Mouse (Mus musculus) CH12.LX (cell line): ENCODE results near the gene Gm20388. TPM values are rescaled to one million over a fixed set of nuclear protein-coding genes. Genes with fewer than 3 reads are reported as not detected.

ENCODE experiments used
- DNase-seq: peaks from one replicate; pipeline ENCODE4 v3.0.0-alpha.2; 2013; ENCODE audit errors: extremely low read depth
- H3K27ac ChIP-seq: 2 replicates; pipeline ENCODE4 v1.5.1; 2012; ENCODE audit warnings: low read depth, mild to moderate bottlenecking, control low read depth, moderate library complexity; ENCODE audit not compliant: insufficient read depth
- H3K27me3 ChIP-seq: replicated peaks from 2 replicates; pipeline ENCODE3; 2012; ENCODE audit warnings: inconsistent platforms
- H3K36me3 ChIP-seq, 2 experiments: replicated peaks in 1 of 2; 2 replicates each; pipeline versions ENCODE3 to v1.6.1; 2012; ENCODE audit warnings: inconsistent platforms in 1 of 2, low read length in 1 of 2, mild to moderate bottlenecking in 1 of 2, mixed read lengths in 1 of 2, moderate library complexity in 1 of 2; ENCODE audit not compliant: control insufficient read depth in 1 of 2, insufficient read depth in 1 of 2
- H3K4me1 ChIP-seq, 2 experiments: 2 replicates each; pipeline ENCODE4 v1.6.1; 2012; ENCODE audit warnings: inconsistent platforms in 1 of 2, moderate library complexity in 1 of 2; ENCODE audit not compliant: insufficient read depth in 2 of 2, control insufficient read depth in 1 of 2
- H3K4me2 ChIP-seq: 2 replicates; pipeline ENCODE4 v1.6.1; 2012; ENCODE audit warnings: low read depth, mild to moderate bottlenecking, control low read depth; ENCODE audit not compliant: poor library complexity, insufficient read depth, severe bottlenecking
- H3K4me3 ChIP-seq, 3 experiments: fragments of 150-350 bp in 1 of 3; sonication (generic) in 1 of 3; replicated peaks in 1 of 3; 2 replicates each; pipeline versions ENCODE3 to v1.5.1; 2011 to 2012; ENCODE audit warnings: low read depth in 2 of 3, low read length in 2 of 3, mild to moderate bottlenecking in 2 of 3, moderate library complexity in 2 of 3, control low read depth in 1 of 3, improper control_type of control experiment in 1 of 3, inconsistent platforms in 1 of 3, mixed read lengths in 1 of 3; ENCODE audit not compliant: poor library complexity in 1 of 3
- H3K79me2 ChIP-seq: replicated peaks from 2 replicates; pipeline ENCODE4 v1.6.1; 2012; ENCODE audit warnings: mild to moderate bottlenecking, moderate library complexity; ENCODE audit not compliant: control insufficient read depth, poor library complexity, insufficient read depth, severe bottlenecking; ENCODE audit errors: extremely low read depth
- H3K9ac ChIP-seq: 2 replicates; pipeline ENCODE4 v1.6.1; 2012; ENCODE audit warnings: low read depth, mild to moderate bottlenecking, control low read depth, moderate library complexity; ENCODE audit not compliant: insufficient read depth
- H3K9me3 ChIP-seq: replicated peaks from 2 replicates; pipeline ENCODE3; 2012; ENCODE audit warnings: low read length, inconsistent platforms, mixed read lengths
- CHD2 ChIP-seq: IDR thresholded peaks from 2 replicates; pipeline ENCODE4 v1.6.1; 2011; ENCODE audit warnings: low read length, improper control_type of control experiment
- EP300 ChIP-seq: IDR thresholded peaks from 2 replicates; pipeline ENCODE4 v1.6.1; 2011; ENCODE audit warnings: low read length, improper control_type of control experiment
- ETS1 ChIP-seq: conservative IDR thresholded peaks from 2 replicates; pipeline ENCODE4 v1.6.1; 2012; ENCODE audit warnings: low read depth, mild to moderate bottlenecking, inconsistent platforms, low read length, improper control_type of control experiment, moderate library complexity
- HCFC1 ChIP-seq: IDR thresholded peaks from 2 replicates; pipeline ENCODE4 v1.6.1; 2012; ENCODE audit warnings: low read depth, mild to moderate bottlenecking, inconsistent platforms, low read length, improper control_type of control experiment
- JUN ChIP-seq: IDR thresholded peaks from 2 replicates; pipeline ENCODE4 v1.6.1; 2011; ENCODE audit warnings: low read depth, mild to moderate bottlenecking, low read length, improper control_type of control experiment, moderate library complexity; ENCODE audit not compliant: insufficient read depth
- MAFK ChIP-seq: IDR thresholded peaks from 2 replicates; pipeline ENCODE4 v1.6.1; 2011; ENCODE audit warnings: low read length, improper control_type of control experiment; ENCODE audit not compliant: insufficient replicate concordance
- MAX ChIP-seq: IDR thresholded peaks from 2 replicates; pipeline ENCODE4 v1.6.1; 2011; ENCODE audit warnings: low read length, improper control_type of control experiment
- MAZ ChIP-seq: IDR thresholded peaks from 2 replicates; pipeline ENCODE4 v1.6.1; 2012; ENCODE audit warnings: low read depth, mild to moderate bottlenecking, inconsistent platforms, low read length, improper control_type of control experiment, moderate library complexity
- MEF2A ChIP-seq: IDR thresholded peaks from 2 replicates; pipeline ENCODE4 v1.6.1; 2014; ENCODE audit warnings: low read depth, mild to moderate bottlenecking, inconsistent platforms, low read length, improper control_type of control experiment, borderline replicate concordance
- MYC ChIP-seq: IDR thresholded peaks from 2 replicates; pipeline ENCODE4 v1.6.1; 2011; ENCODE audit warnings: low read depth, mild to moderate bottlenecking, improper control_type of control experiment, low read length
- NELFE ChIP-seq: IDR thresholded peaks from 2 replicates; pipeline ENCODE4 v1.6.1; 2011; ENCODE audit warnings: low read depth, low read length, improper control_type of control experiment
- PAX5 ChIP-seq: IDR thresholded peaks from 2 replicates; pipeline ENCODE4 v1.6.1; 2012; ENCODE audit warnings: low read length, inconsistent platforms, mixed read lengths
- POLR2AphosphoS2 ChIP-seq: IDR thresholded peaks from 2 replicates; pipeline ENCODE4 v1.6.1; 2011; ENCODE audit warnings: low read depth, low read length, improper control_type of control experiment
- RAD21 ChIP-seq: IDR thresholded peaks from 2 replicates; pipeline ENCODE4 v1.6.1; 2011; ENCODE audit warnings: low read depth, mild to moderate bottlenecking, low read length, improper control_type of control experiment, moderate library complexity
- SIN3A ChIP-seq: IDR thresholded peaks from 2 replicates; pipeline ENCODE4 v1.6.1; 2012; ENCODE audit warnings: low read length, improper control_type of control experiment, inconsistent platforms
- SMC3 ChIP-seq: IDR thresholded peaks from 2 replicates; pipeline ENCODE4 v1.6.1; 2011; ENCODE audit warnings: low read depth, low read length, improper control_type of control experiment
- TBP ChIP-seq: conservative IDR thresholded peaks from 2 replicates; pipeline ENCODE4 v1.6.1; 2011; ENCODE audit warnings: low read depth, low read length, improper control_type of control experiment
- UBTF ChIP-seq: IDR thresholded peaks from 2 replicates; pipeline ENCODE4 v1.6.1; 2012; ENCODE audit warnings: low read depth, mild to moderate bottlenecking, inconsistent platforms, low read length, improper control_type of control experiment, moderate library complexity
- USF2 ChIP-seq: conservative IDR thresholded peaks from 2 replicates; pipeline ENCODE4 v1.6.1; 2011; ENCODE audit warnings: low read depth, low read length, improper control_type of control experiment
- ZC3H11A ChIP-seq: IDR thresholded peaks from 2 replicates; pipeline ENCODE4 v1.6.1; 2012; ENCODE audit warnings: low read depth, mild to moderate bottlenecking, inconsistent platforms, low read length, improper control_type of control experiment
- ZKSCAN1 ChIP-seq: IDR thresholded peaks from 2 replicates; pipeline ENCODE4 v1.6.1; 2012; ENCODE audit warnings: low read depth, inconsistent platforms, low read length, improper control_type of control experiment, borderline replicate concordance
- ZMIZ1 ChIP-seq: IDR thresholded peaks from 2 replicates; pipeline ENCODE4 v1.6.1; 2012; ENCODE audit warnings: low read depth, mild to moderate bottlenecking, inconsistent platforms, low read length, improper control_type of control experiment
- ZNF384 ChIP-seq: IDR thresholded peaks from 2 replicates; pipeline ENCODE4 v1.6.1; 2012; ENCODE audit warnings: low read depth, low read length, improper control_type of control experiment, inconsistent platforms
- dilution Hi-C: fragments of 300-500 bp; cut with MboI; formaldehyde crosslinking; loops from 2 replicates; pipeline ENCODE4 v1.14.3; 2020; ENCODE audit warnings: low sequenced_read_pairs; ENCODE audit not compliant: extremely low pct_unique_long_range_greater_than_20kb, extremely low pct_ligation_motif_present
- in situ Hi-C: fragments of 300-500 bp; cut with MboI; formaldehyde crosslinking; loops from 3 replicates; pipeline ENCODE4 v1.14.3; 2019; ENCODE audit warnings: low sequenced_read_pairs, low pct_ligation_motif_present, low pct_unique_long_range_greater_than_20kb, mixed read lengths
- polyA plus RNA-seq: library from polyadenylated mRNA; unstranded; fragments of >175 nt; gene quantifications from 2 replicates; pipeline ENCODE4 v1.2.1, GENCODE M21; 2012; ENCODE audit warnings: low read depth; ENCODE audit not compliant: insufficient read length
- total RNA-seq, 2 experiments: library from RNA; depleted of rRNA; stranded (reverse); fragments of 300-350 nt in 1 of 2; fragments of >200 nt in 1 of 2; gene quantifications; 2 replicates each; pipeline ENCODE4 v1.2.3; 2012 to 2014

Gm20388 gene
- total and polyA plus RNA-seq, 3 experiments, result 14.8 to 26.3 (median 22.2) TPM

DNA sequence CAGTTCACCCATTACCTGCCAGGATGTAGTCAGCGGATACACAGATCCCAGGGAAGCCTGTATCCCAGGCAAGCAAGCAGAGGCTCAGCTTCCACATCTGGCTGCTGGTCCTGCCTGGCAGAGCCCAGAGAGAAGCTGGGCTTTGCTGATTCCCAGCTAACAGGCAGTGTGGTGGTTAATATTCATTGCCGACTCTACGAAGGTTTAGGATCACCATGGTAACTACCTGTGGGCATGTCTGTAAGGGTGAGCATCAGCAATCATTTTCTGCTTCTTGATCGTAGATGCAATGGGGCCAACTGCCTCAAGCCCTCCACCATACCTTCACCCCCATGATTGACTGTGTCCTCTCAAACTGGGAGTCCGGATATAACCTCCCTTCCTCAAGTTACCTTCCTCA lies 4283.4 kb downstream of the Gm20388 start:
- no peaks in the 10 kb centered on the region for H3K79me2 ChIP-seq
- no peak overlapping the region for H3K27ac ChIP-seq
- TF ChIP-seq SIN3A, result no peak
- TF ChIP-seq EP300, result no peak
- TF ChIP-seq CHD2, result no peak
- no peak for TF ChIP-seq ZKSCAN1
- TF ChIP-seq ZC3H11A, result no peak
- no peak for TF ChIP-seq UBTF
- TF ChIP-seq HCFC1, result no peak
- TF ChIP-seq MAZ, result no peak
- no peak overlapping the region for H3K9ac ChIP-seq
- H3K9me3 ChIP-seq, result no peaks in the 10 kb centered on the region
- H3K4me1 ChIP-seq, result peaks cover 2 to 5% of the 10 kb centered on the region in 2 experiments; a peak in 2 of 4 replicates
- no peaks in the 10 kb centered on the region for H3K27me3 ChIP-seq
- H3K4me3 ChIP-seq, result no peak overlapping the region
- no peaks in the 10 kb centered on the region for H3K36me3 ChIP-seq
- DNase-seq, result no peak
- in situ Hi-C loops, result no loop called here
- dilution Hi-C loops, result no loop called here
- no peak overlapping the region for H3K4me2 ChIP-seq

DNA sequence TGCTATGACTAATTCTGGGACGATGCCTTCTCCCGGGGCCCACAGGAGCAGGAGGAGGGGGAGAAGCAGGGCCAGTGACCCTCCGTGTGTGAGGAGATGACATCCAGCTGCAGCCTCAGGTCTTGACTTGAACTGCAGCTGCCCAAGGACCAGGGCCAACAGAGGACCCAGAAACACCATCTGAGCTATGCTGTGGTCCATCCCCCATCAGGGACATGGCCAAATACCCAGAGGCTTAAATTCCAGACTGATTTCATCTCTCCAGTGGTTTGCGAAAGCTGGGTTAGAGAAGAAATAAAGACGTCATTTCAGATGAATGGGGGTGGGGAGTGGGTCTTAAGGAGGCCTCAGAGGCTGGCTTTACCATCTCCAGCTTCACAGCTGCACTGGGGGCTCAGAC lies 4285.6 kb downstream of the Gm20388 start:
- no peak overlapping the region for H3K27ac ChIP-seq
- no peak overlapping the region for H3K4me2 ChIP-seq
- dilution Hi-C loops (no loop called here), in situ Hi-C loops (no loop called here)
- H3K79me2 ChIP-seq, result no peaks in the 10 kb centered on the region
- no peak overlapping the region for H3K4me3 ChIP-seq
- no peak for TF ChIP-seq RAD21
- TF ChIP-seq ZNF384, result no peak
- no peak for TF ChIP-seq MYC
- no peak for TF ChIP-seq HCFC1
- no peak for TF ChIP-seq PAX5
- DNase-seq, result no peak
- H3K9ac ChIP-seq, result no peak overlapping the region
- H3K9me3 ChIP-seq, result no peaks in the 10 kb centered on the region
- H3K4me1 ChIP-seq, result peaks cover 0 to 5% of the 10 kb centered on the region in 2 experiments; a peak in 1 of 4 replicates
- no peaks in the 10 kb centered on the region for H3K27me3 ChIP-seq
- no peaks in the 10 kb centered on the region for H3K36me3 ChIP-seq

DNA sequence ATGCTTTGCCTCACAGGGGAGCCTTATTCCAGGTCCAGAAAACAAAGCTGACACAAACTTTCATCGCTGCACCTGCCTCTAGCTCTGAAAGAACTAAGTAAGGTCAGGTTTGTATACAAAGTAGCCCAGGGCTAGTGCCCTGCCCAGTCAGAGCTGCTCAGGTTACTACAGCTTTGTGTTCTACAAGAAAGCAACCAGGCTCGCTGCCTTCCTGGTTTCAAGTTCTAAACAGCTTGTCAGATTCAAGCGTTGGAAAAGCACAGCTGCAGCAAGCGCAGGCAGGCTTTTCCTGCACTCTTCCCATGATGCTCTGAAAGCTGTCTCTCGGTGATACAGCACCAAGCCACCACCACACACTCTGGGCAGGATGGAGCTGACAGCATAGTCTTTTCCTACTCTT lies 4286.2 kb downstream of the Gm20388 start:
- TF ChIP-seq MYC, result no peak
- TF ChIP-seq EP300, result no peak
- TF ChIP-seq NELFE, result no peak
- TF ChIP-seq PAX5, result no peak
- TF ChIP-seq SMC3, result no peak
- no peak for TF ChIP-seq ZC3H11A
- TF ChIP-seq MAFK, result no peak
- TF ChIP-seq MEF2A, result no peak
- no peak for TF ChIP-seq POLR2AphosphoS2
- TF ChIP-seq RAD21, result no peak
- TF ChIP-seq CHD2, result no peak
- TF ChIP-seq ZMIZ1, result no peak
- no peak for TF ChIP-seq ETS1
- no peak for TF ChIP-seq MAX
- no peak for TF ChIP-seq ZKSCAN1
- no peak for TF ChIP-seq JUN
- no peak for TF ChIP-seq MAZ
- TF ChIP-seq USF2, result no peak
- no peak for TF ChIP-seq TBP
- TF ChIP-seq HCFC1, result no peak
- H3K36me3 ChIP-seq, result no peaks in the 10 kb centered on the region
- H3K27me3 ChIP-seq, result no peaks in the 10 kb centered on the region
- DNase-seq, result no peak
- dilution Hi-C loops, result no loop called here
- H3K9ac ChIP-seq, result no peak overlapping the region
- in situ Hi-C loops, result no loop called here
- H3K4me2 ChIP-seq, result no peak overlapping the region
- H3K79me2 ChIP-seq, result no peaks in the 10 kb centered on the region
- H3K4me1 ChIP-seq, result peaks cover 0 to 5% of the 10 kb centered on the region in 2 experiments; a peak in 1 of 4 replicates
- H3K27ac ChIP-seq, result no peak overlapping the region
- H3K4me3 ChIP-seq, result no peak overlapping the region
- H3K9me3 ChIP-seq, result no peaks in the 10 kb centered on the region
